Mouse (Mus musculus) midbrain, postnatal 0 days (tissue): Measurements from ENCODE around the gene Pax7. TPM values are rescaled to one million over a fixed set of nuclear protein-coding genes. Genes with fewer than 3 reads are reported as not detected.

Experiments
- ATAC-seq: fragments of 200-750 bp; cut with Nextera tagmentation; 2 replicates; pipeline ENCODE4 v1.8.0; 2017; ENCODE audit warnings: moderate number of reproducible peaks, mild to moderate bottlenecking, moderate TSS enrichment, moderate library complexity; ENCODE audit not compliant: low FRiP score
- DNase-seq: peaks from one replicate; pipeline ENCODE4 v3.0.0-alpha.2; 2015; ENCODE audit warnings: low spot score
- H3K27ac ChIP-seq: fragments of 300-500 bp; sonication (generic); 2 replicates; pipeline ENCODE4 v1.5.1; 2014; ENCODE audit warnings: low read depth, mild to moderate bottlenecking, low read length, mixed read lengths
- H3K27me3 ChIP-seq: fragments of 300-500 bp; sonication (generic); 2 replicates; pipeline ENCODE4 v1.6.1; 2014; ENCODE audit warnings: low read length, control low read depth, mixed read lengths; ENCODE audit not compliant: insufficient read depth
- H3K36me3 ChIP-seq: fragments of 300-500 bp; sonication (generic); 2 replicates; pipeline ENCODE4 v1.6.1; 2014; ENCODE audit warnings: low read length, control low read depth, mixed read lengths; ENCODE audit not compliant: insufficient read depth
- H3K4me1 ChIP-seq: fragments of 300-500 bp; sonication (generic); 2 replicates; pipeline ENCODE4 v1.6.1; 2014; ENCODE audit warnings: mild to moderate bottlenecking, control low read depth, antibody characterized with exemption, low read length, mixed read lengths; ENCODE audit not compliant: insufficient read depth
- H3K4me2 ChIP-seq: fragments of 300-500 bp; sonication (generic); 2 replicates; pipeline ENCODE4 v1.6.1; 2014; ENCODE audit warnings: low read depth, mild to moderate bottlenecking, low read length, mixed read lengths; ENCODE audit not compliant: poor library complexity, severe bottlenecking
- H3K4me3 ChIP-seq: fragments of 300-500 bp; sonication (generic); 2 replicates; pipeline ENCODE4 v1.5.1; 2014; ENCODE audit warnings: low read depth, mild to moderate bottlenecking, low read length, moderate library complexity
- H3K9ac ChIP-seq: fragments of 300-500 bp; sonication (generic); replicated peaks from 2 replicates; pipeline ENCODE4 v1.6.1; 2014; ENCODE audit warnings: mild to moderate bottlenecking, low read length, moderate library complexity, mixed read lengths; ENCODE audit not compliant: poor library complexity, severe bottlenecking
- H3K9me3 ChIP-seq: fragments of 300-500 bp; sonication (generic); 2 replicates; pipeline ENCODE4 v1.6.1; 2016; ENCODE audit warnings: low read length, control low read depth
- CTCF ChIP-seq: IDR thresholded peaks from 2 replicates; pipeline ENCODE4 v1.5.1; 2016; ENCODE audit warnings: antibody characterized with exemption, mild to moderate bottlenecking
- WGBS: fragments of 180-500 bp; shearing (Covaris S2); extraction: QIAGEN DNeasy Blood & Tissue Kit; methylation state at CpG from one replicate; pipeline ENCODE4 v1.1.7; 2014; 5-methylcytosine and 5-hydroxymethylcytosine counted together
- polyA plus RNA-seq: library from polyadenylated mRNA; unstranded; fragments of >200 nt; fragmentation: Nextera tagmentation; extraction: Ambion mirVana; gene quantifications from 2 replicates; pipeline ENCODE4 v1.2.1, GENCODE M21; 2015
- total RNA-seq: library from RNA; depleted of rRNA; stranded (reverse); fragments of >200 nt; gene quantifications from 2 replicates; pipeline ENCODE4 v1.2.3, GENCODE M21; 2014

The Pax7 gene
- total and polyA plus RNA-seq, 2 experiments from 2014 or later, result 3.0 to 34.9 TPM

- Histone ChIP-seq H3K4me2 (no peak overlapping the region), H3K4me1 (no peaks in the 10 kb centered on the region), H3K27me3 (no peaks in the 10 kb centered on the region), H3K4me3 (no peak overlapping the region), H3K27ac (no peak overlapping the region), H3K36me3 (no peaks in the 10 kb centered on the region), H3K9me3 (no peaks in the 10 kb centered on the region), H3K9ac (no peak overlapping the region)
- ATAC-seq (no peak), DNase-seq (no peak)
- WGBS, result 62% methylated on average over 9 of the region's 9 CpGs
- TF ChIP-seq CTCF, result no peak
Observed at GRCm38 (mm10) chr4:139782926-139783467, 50.3 kb downstream of the Pax7 start.

DNA sequence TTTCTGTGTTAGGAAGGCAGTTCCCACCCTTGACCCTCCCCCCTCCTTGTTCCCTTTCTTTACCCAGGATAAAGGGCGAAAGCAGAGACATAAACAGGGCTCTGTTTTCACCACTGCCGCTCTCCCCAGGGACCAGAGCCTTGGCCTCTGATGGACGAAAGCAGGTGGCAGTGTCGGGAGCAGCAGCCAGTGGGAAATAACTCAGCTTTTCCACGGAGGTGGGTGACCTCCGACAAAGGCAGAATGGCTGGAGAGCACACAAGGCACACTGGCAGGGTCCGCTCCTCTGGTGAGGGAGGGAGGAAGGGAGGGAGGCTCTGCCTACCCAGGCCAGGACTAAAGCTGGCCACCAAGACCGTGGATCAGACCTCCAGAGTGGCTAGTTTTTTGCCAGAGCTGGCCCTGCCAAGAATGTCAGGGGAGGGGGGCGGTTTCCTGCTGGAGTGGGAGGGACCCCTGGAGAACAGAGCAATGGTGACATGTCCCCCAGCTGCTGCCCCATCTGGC lies 62.1 kb downstream of the Pax7 start:
- Histone ChIP-seq H3K27me3 (0 out of 2 replicates have a peak, but pooled peaks cover 4% of the 10 kb centered on the region), H3K4me2 (no peak overlapping the region), H3K4me1 (peaks cover 11% of the 10 kb centered on the region), H3K36me3 (no peaks in the 10 kb centered on the region), H3K9ac (no peak overlapping the region), H3K27ac (no peak overlapping the region), H3K4me3 (no peak overlapping the region), H3K9me3 (no peaks in the 10 kb centered on the region)
- ATAC-seq (no peak; the same call in 1 of the 2 replicates), DNase-seq (peak; percentile 44)
- TF ChIP-seq CTCF, result no peak
- 18% methylated on average over 9 of the region's 9 CpGs for WGBS

DNA sequence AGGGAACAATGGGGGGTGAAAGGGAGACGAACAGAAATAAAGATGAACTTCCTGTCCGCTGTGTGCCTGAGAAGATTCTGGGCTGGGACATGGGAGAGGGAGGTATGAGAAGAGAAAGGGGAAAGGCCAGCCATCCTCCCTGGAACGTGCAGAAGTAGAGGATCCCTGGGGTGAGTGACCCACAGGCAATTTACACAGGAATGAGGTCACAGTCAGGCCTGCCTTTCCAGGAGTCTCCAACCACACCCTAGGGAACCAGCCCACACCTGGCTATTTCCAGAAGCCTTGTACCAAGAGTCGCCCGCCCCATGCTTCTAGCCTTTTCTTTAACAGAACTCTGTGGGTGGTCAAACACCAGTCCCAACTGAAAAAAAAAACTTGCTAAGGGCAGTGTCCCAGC lies 65.5 kb downstream of the Pax7 start:
- no peak overlapping the region for H3K9ac ChIP-seq
- 0 out of 2 replicates have a peak overlapping the region, but pooled peaks have one; percentile 21 for H3K27ac ChIP-seq
- no peak overlapping the region for H3K4me2 ChIP-seq
- no peak for DNase-seq
- H3K4me1 ChIP-seq, result peaks cover 11% of the 10 kb centered on the region
- no peak for ATAC-seq
- no peak overlapping the region for H3K4me3 ChIP-seq
- no peaks in the 10 kb centered on the region for H3K36me3 ChIP-seq
- TF ChIP-seq CTCF, result no peak
- 0 out of 2 replicates have a peak, but pooled peaks cover 4% of the 10 kb centered on the region for H3K27me3 ChIP-seq
- no peaks in the 10 kb centered on the region for H3K9me3 ChIP-seq
- 52% methylated on average over 5 of the region's 5 CpGs for WGBS

DNA sequence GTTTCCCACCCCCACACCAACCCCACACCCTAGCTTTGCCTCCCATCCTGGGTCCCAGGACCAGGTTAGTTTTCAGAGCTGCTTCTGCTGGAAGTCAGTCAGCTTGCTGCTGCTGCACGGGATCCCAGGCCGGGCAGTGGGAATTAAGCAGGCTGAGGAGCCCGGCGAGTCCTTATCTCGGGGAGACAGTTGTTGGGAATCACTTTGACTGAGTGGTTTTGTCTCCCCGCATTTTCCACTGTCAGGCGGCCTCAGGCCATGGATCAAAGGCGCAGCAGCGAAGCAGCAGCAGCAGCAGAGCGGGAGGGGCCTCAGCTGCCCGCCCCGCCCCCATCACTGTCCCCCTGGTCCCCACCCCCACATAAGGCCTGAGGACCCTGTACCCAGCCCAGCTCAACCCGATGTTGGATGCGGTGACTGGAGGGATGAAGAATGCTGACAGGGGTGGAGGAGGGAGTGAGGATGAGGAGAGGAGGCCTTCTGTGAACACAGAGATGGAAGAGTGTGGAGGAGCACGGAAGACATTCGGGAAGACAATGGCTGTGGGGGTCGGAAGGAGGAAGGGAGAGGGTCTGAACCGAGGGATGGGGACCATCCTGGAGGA lies 66.1 kb downstream of the Pax7 start:
- Histone ChIP-seq H3K36me3 (no peaks in the 10 kb centered on the region), H3K4me3 (no peak overlapping the region), H3K9ac (no peak overlapping the region), H3K4me2 (0 out of 2 replicates have a peak overlapping the region, but pooled peaks have one; percentile 12), H3K9me3 (no peaks in the 10 kb centered on the region), H3K27ac (0 out of 2 replicates have a peak overlapping the region, but pooled peaks have one; percentile 21), H3K27me3 (0 out of 2 replicates have a peak, but pooled peaks cover 4% of the 10 kb centered on the region), H3K4me1 (peaks cover 11% of the 10 kb centered on the region)
- 10% methylated on average over 18 of the region's 18 CpGs for WGBS
- TF ChIP-seq CTCF, result no peak
- no peak for DNase-seq
- no peak for ATAC-seq

DNA sequence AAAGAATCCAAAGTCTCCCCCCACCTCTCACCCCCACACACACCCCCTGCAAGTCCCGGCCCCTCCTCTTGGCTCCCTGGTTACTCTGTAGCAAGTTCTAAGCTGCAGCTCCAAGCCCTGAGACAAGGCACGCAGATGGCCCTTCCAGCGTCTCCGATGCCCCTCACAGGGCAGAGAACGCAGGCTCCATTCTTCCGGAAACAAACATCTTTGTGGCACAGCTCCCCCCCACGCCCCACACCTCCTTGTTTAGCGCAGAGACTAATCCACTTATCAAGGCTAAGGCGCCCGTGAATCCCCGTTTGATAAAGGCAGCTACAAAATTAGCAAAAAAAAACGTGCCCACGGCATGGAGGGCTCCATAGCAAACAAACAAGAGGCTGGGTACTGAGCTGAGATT lies 71.4 kb downstream of the Pax7 start:
- DNase-seq (peak; percentile 35), ATAC-seq (no peak)
- 5% methylated on average over 13 of the region's 13 CpGs for WGBS
- Histone ChIP-seq H3K9ac (0 out of 2 replicates have a peak overlapping the region, but pooled peaks have one; percentile 1), H3K4me1 (peaks cover 4% of the 10 kb centered on the region; the same call in 1 of the 2 replicates), H3K27me3 (no peaks in the 10 kb centered on the region), H3K27ac (no peak overlapping the region), H3K4me3 (no peak overlapping the region), H3K9me3 (no peaks in the 10 kb centered on the region), H3K4me2 (no peak overlapping the region), H3K36me3 (no peaks in the 10 kb centered on the region)
- no peak for TF ChIP-seq CTCF

DNA sequence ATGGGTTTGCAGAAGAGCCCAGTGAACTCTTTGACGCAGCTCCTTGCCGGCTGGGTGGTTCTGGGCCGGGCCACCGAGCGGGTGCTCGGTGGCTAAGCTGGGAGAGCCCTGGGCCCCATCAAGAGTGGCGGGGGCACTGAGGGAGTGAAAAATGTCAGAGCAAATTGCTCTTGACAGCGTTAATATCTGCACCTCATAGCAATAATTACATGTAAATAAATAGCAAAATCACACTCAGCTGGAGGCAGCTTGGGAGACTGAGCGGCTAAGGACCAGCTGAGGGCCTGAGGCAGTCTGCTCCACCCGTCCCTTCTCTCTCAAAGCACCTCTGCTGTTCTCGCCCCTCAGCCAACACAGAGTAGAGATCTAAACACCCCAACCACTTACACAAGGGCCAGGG lies 72.6 kb downstream of the Pax7 start:
- Histone ChIP-seq H3K4me2 (no peak overlapping the region), H3K4me3 (no peak overlapping the region), H3K27me3 (peaks cover 3% of the 10 kb centered on the region; the same call in 1 of the 2 replicates), H3K9ac (no peak overlapping the region), H3K36me3 (no peaks in the 10 kb centered on the region), H3K27ac (no peak overlapping the region), H3K9me3 (no peaks in the 10 kb centered on the region), H3K4me1 (no peaks in the 10 kb centered on the region)
- DNase-seq, result no peak
- TF ChIP-seq CTCF, result no peak
- 46% methylated on average over 11 of the region's 11 CpGs for WGBS
- ATAC-seq, result no peak
